Mouse (Mus musculus): ENCODE results near the gene Zfp318.

The Zfp318 gene

DNA sequence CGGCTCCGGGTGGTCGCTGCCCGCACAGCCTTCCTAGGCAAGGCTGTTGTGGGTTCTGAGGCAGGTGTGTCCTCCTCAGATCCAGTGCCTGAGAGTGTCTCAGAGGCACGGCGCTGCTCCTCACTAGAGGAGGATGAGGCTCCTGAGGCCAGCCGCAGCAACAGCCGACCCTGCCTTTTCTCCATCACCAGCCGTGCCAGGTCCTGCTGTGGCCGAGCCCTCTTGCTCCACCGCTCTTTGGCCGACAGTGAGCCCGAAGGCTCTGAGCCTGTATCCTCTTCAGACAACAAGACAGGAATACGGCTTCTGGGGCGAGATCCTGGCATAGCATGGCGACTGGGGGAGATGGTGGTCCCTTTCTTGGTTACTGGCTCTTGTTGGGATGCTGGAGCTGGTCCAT, 62.7 kb downstream of the Zfp318 start:
- no peak for DNase-seq (ENCODE audit: extremely low spot score)

GRCm38 (mm10) chr17:46452683-46453082, 69.2 kb downstream of the Zfp318 start:
- no peak for DNase-seq (ENCODE audit: extremely low spot score)

- no peak for DNase-seq (ENCODE audit: extremely low spot score)
These were observed 69.9 kb downstream of the Zfp318 start for GRCm38 (mm10) chr17:46453302-46453948.

- DNase-seq (ENCODE audit: extremely low spot score): no peak
These were observed 70.5 kb downstream of the Zfp318 start for GRCm38 (mm10) chr17:46453970-46454411.

GRCm38 (mm10) chr17:46454539-46454938, 71.0 kb downstream of the Zfp318 start:
- no peak for DNase-seq (ENCODE audit: extremely low spot score)

DNA sequence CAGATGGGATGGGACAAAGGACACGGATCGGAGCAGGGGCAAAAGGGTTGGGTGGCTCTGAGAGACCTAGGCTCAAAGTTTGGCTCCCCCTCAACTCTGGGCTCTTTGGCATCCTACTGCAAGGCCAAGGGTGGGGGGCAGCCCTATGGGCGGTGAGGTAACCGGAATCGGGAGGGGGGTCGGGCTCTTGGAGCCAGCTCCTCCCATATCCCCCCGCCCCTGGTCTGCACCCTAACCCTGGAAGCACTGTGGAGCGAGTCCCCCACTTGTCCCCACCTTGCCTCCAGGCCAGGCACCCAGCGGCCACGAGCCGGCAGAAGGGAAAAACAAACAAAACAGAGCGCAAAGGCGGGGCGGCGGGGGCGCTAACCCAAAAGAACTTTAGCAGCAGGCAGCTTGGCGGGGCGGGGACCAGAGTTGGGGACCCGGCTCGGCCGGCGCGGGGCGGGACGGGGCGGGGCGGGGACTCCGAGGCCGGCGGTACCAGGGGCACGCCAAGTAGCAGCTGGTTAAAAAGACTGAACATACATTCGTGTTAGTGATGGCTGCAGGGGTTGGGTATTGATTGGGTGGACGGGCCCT, 71.7 kb downstream of the Zfp318 start:
- no peak for DNase-seq (ENCODE audit: extremely low spot score)

- DNase-seq (ENCODE audit: extremely low spot score): no peak
These were observed 74.3 kb downstream of the Zfp318 start for GRCm38 (mm10) chr17:46457791-46458190.

- DNase-seq (ENCODE audit: extremely low spot score): no peak
These were observed 74.9 kb downstream of the Zfp318 start for GRCm38 (mm10) chr17:46458439-46458838.

- peak; percentile 32 for DNase-seq (ENCODE audit: extremely low spot score)
These were observed 77.1 kb downstream of the Zfp318 start for GRCm38 (mm10) chr17:46460673-46461072.

- DNase-seq (ENCODE audit: extremely low spot score): peak; percentile 31
These were observed 77.8 kb downstream of the Zfp318 start for GRCm38 (mm10) chr17:46461347-46461746.

DNA sequence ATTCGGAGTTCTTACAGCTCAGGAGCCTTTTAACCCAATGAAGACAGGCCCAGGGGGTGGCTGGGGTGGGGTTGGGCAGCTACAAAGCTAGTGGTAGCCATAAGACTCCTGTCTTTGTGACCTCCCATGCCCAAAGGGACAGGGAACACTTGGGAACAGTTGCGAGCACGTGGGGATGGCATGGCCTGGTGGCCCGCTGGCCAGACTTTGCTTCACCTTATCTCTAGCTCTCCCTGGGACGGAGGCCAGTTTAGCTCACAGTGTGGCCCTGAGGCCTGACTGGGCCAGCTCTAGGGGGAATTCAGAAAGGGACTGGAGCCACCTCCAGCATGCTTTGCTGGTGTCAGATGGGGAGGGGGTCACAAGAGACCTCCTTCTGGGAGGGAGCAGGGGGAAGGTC, 78.7 kb downstream of the Zfp318 start:
- no peak for DNase-seq (ENCODE audit: extremely low spot score)

GRCm38 (mm10) chr17:46467830-46468229, 84.3 kb downstream of the Zfp318 start:
- DNase-seq (ENCODE audit: extremely low spot score): no peak
